Mouse (Mus musculus) heart, embryonic 14.5 days (tissue): Measurements from ENCODE around the gene Mex3a. TPM values are rescaled to one million over a fixed set of nuclear protein-coding genes. Genes with fewer than 3 reads are reported as not detected.

Source experiments
- ATAC-seq: fragments of 200-750 bp; cut with Nextera tagmentation; 2 replicates; pipeline ENCODE4 v1.8.0; 2017; ENCODE audit warnings: low read depth, moderate TSS enrichment; ENCODE audit not compliant: insufficient number of reproducible peaks, insufficient read depth, low FRiP score
- H3K27ac ChIP-seq, 2 experiments: fragments of 200-500 bp in 1 of 2; fragments of 300-500 bp in 1 of 2; sonication (generic) in 1 of 2; replicated peaks in 1 of 2; 2 replicates each; pipeline ENCODE4 v1.5.1; 2012 to 2014; ENCODE audit warnings: low read depth in 2 of 2, low read length in 2 of 2, control low read depth in 1 of 2, mild to moderate bottlenecking in 1 of 2, mixed read lengths in 1 of 2; ENCODE audit not compliant: control insufficient read depth in 1 of 2, insufficient read depth in 1 of 2
- H3K27me3 ChIP-seq: fragments of 300-500 bp; sonication (generic); 2 replicates; pipeline ENCODE4 v1.6.1; 2014; ENCODE audit warnings: mild to moderate bottlenecking, low read length, control low read depth; ENCODE audit not compliant: control insufficient read depth, insufficient read depth
- H3K36me3 ChIP-seq: fragments of 300-500 bp; sonication (generic); 2 replicates; pipeline ENCODE4 v1.6.1; 2014; ENCODE audit warnings: mild to moderate bottlenecking, control low read depth, low read length, mixed read lengths; ENCODE audit not compliant: control insufficient read depth, insufficient read depth
- H3K4me1 ChIP-seq, 2 experiments: fragments of 200-500 bp in 1 of 2; fragments of 300-500 bp in 1 of 2; sonication (generic) in 1 of 2; 2 replicates each; pipeline ENCODE4 v1.6.1; 2012 to 2014; ENCODE audit warnings: low read length in 2 of 2, control low read depth in 1 of 2, mixed read lengths in 1 of 2; ENCODE audit not compliant: control insufficient read depth in 2 of 2, insufficient read depth in 2 of 2
- H3K4me2 ChIP-seq: fragments of 300-500 bp; sonication (generic); 2 replicates; pipeline ENCODE4 v1.6.1; 2014; ENCODE audit warnings: mild to moderate bottlenecking, low read length
- H3K4me3 ChIP-seq, 2 experiments: fragments of 200-500 bp in 1 of 2; fragments of 300-500 bp in 1 of 2; sonication (generic) in 1 of 2; 2 replicates each; pipeline ENCODE4 v1.5.1; 2012 to 2014; ENCODE audit warnings: low read length in 2 of 2, mild to moderate bottlenecking in 2 of 2, control low read depth in 1 of 2, low read depth in 1 of 2, moderate library complexity in 1 of 2; ENCODE audit not compliant: control insufficient read depth in 1 of 2, insufficient read depth in 1 of 2
- H3K9ac ChIP-seq: fragments of 300-500 bp; sonication (generic); 2 replicates; pipeline ENCODE4 v1.6.1; 2014; ENCODE audit warnings: mild to moderate bottlenecking, low read length
- H3K9me3 ChIP-seq: fragments of 300-500 bp; sonication (generic); 2 replicates; pipeline ENCODE4 v1.6.1; 2016; ENCODE audit warnings: low read length, control low read depth; ENCODE audit not compliant: control insufficient read depth
- WGBS: fragments of 180-500 bp; shearing (Covaris S2); extraction: QIAGEN DNeasy Blood & Tissue Kit; methylation state at CpG from one replicate; pipeline ENCODE4 v1.1.7; 2014; 5-methylcytosine and 5-hydroxymethylcytosine counted together
- polyA plus RNA-seq: library from polyadenylated mRNA; unstranded; fragments of >200 nt; fragmentation: Nextera tagmentation; extraction: Ambion mirVana; gene quantifications from 2 replicates; pipeline ENCODE4 v1.2.1, GENCODE M21; 2014

The Mex3a gene
- polyA plus RNA-seq, 1 experiment from 2014 or later: 11.0 TPM

DNA sequence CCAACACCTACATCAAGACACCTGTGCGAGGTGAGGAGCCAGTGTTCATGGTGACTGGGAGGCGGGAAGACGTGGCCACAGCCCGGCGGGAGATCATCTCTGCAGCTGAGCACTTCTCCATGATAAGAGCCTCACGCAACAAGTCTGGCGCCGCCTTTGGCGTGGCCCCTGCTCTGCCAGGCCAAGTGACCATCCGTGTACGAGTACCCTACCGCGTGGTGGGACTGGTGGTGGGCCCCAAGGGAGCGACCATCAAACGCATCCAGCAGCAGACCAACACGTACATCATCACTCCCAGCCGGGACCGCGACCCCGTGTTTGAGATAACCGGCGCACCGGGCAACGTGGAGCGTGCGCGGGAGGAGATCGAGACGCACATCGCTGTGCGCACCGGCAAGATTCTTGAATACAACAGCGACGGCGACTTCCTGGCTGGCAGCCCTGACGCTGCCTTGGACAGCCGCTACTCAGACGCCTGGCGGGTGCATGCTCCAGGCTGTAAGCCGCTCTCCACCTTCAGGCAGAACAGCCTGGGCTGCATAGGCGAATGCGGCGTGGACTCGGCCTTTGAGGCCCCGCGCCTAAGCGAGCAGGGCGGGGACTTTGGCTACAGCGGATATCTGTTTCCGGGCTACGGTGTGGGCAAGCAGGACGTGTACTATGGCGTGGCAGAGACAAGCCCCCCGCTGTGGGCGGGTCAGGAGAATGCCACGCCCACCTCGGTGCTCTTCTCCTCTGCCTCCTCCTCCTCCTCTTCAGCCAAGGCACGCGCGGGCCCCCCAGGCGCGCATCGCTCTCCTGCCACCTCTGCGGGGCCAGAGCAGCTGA lies 4.1 kb downstream of the Mex3a start:
- no peaks in the 10 kb centered on the region for H3K9me3 ChIP-seq
- peaks cover 27 to 58% of the 10 kb centered on the region in 2 experiments for H3K4me1 ChIP-seq
- H3K4me2 ChIP-seq: peak overlapping the region; percentile 68
- peak overlapping the region; percentile 57; the same call in 1 of the 2 replicates for H3K9ac ChIP-seq
- H3K27me3 ChIP-seq: no peaks in the 10 kb centered on the region
- ATAC-seq: peak; percentile 10; the same call in 1 of the 2 replicates
- H3K4me3 ChIP-seq: peak overlapping the region; percentile 29
- 0 out of 4 replicates have a peak overlapping the region, but pooled peaks of 1 of the 2 experiments have one; percentile 24 for H3K27ac ChIP-seq
- WGBS: 6% methylated on average over 64 of the region's 64 CpGs
- peaks cover 48% of the 10 kb centered on the region for H3K36me3 ChIP-seq

DNA sequence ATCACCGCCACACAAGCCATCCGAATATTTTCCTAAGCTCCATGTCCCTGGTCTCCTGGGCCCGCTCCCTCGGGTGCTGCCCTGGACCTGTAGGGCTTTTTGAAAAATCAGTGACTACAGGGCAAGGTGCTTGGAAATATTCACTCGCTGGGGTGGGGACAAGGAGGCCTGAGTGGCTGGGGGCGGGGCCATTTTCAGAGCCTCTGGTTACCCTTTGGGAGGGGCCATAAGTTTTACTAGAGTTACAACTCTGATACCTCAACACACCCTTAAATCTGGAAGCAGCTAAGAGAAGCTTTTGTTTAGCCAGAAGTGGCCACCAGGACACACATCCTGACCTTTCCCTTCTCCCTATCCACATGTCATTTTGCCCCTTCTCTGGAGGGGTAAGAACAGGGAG lies 5.0 kb downstream of the Mex3a start:
- no peak overlapping the region for H3K27ac ChIP-seq
- peak overlapping the region; percentile 9; the same call in 1 of the 2 replicates for H3K9ac ChIP-seq
- 72% methylated on average over 6 of the region's 6 CpGs for WGBS
- peak overlapping the region; percentile 68 for H3K4me2 ChIP-seq
- peaks cover 27 to 58% of the 10 kb centered on the region in 2 experiments for H3K4me1 ChIP-seq
- no peak overlapping the region; a peak in 1 of 4 replicates for H3K4me3 ChIP-seq
- H3K36me3 ChIP-seq: peaks cover 48% of the 10 kb centered on the region
- no peaks in the 10 kb centered on the region for H3K9me3 ChIP-seq
- H3K27me3 ChIP-seq: no peaks in the 10 kb centered on the region
- no peak for ATAC-seq

GRCm38 (mm10) chr3:88538271-88539145 lies 6.3 kb downstream of the Mex3a start:
- Histone ChIP-seq H3K27me3 (no peaks in the 10 kb centered on the region), H3K9ac (peak overlapping the region; percentile 8; the same call in 1 of the 2 replicates), H3K36me3 (peaks cover 48% of the 10 kb centered on the region), H3K9me3 (no peaks in the 10 kb centered on the region), H3K4me1 (peaks cover 27 to 58% of the 10 kb centered on the region in 2 experiments), H3K27ac (no peak overlapping the region), H3K4me2 (no peak overlapping the region), H3K4me3 (no peak overlapping the region)
- no peak for ATAC-seq
- WGBS: 49% methylated on average over 9 of the region's 9 CpGs

GRCm38 (mm10) chr3:88539397-88539796 lies 7.2 kb downstream of the Mex3a start:
- WGBS: 28% methylated on average over 3 of the region's 3 CpGs
- Histone ChIP-seq H3K9ac (no peak overlapping the region), H3K4me1 (peaks cover 23 to 49% of the 10 kb centered on the region in 2 experiments), H3K9me3 (no peaks in the 10 kb centered on the region), H3K27me3 (no peaks in the 10 kb centered on the region), H3K27ac (no peak overlapping the region), H3K4me3 (no peak overlapping the region), H3K4me2 (no peak overlapping the region), H3K36me3 (peaks cover 47% of the 10 kb centered on the region)
- ATAC-seq: no peak

DNA sequence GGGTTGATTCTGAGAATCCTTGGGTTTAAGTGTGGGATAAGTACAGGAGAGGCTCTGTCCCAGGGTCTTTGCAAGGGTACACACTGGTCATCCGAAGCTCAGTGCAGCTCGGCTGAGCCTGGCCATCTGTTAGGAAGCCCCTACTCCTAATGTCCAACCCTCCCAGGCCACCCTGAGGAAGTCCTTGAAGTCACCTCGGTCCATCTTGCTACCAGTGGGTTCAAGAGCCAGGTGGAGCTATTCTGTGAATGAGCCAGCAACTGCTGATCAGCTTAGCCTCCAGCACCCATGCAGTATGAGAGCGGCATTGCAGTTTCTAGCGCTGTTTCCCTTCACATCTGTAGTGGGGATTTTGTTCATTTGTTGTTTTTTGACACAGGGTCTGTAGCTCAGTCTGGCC lies 7.9 kb downstream of the Mex3a start:
- 56% methylated on average over 5 of the region's 5 CpGs for WGBS
- no peak overlapping the region for H3K4me2 ChIP-seq
- 0 out of 4 replicates have a peak overlapping the region, but pooled peaks of 1 of the 2 experiments have one; percentile 19 for H3K27ac ChIP-seq
- peaks cover 41% of the 10 kb centered on the region for H3K36me3 ChIP-seq
- no peaks in the 10 kb centered on the region for H3K27me3 ChIP-seq
- no peak for ATAC-seq
- peaks cover 18 to 43% of the 10 kb centered on the region in 2 experiments for H3K4me1 ChIP-seq
- no peak overlapping the region for H3K4me3 ChIP-seq
- no peaks in the 10 kb centered on the region for H3K9me3 ChIP-seq
- H3K9ac ChIP-seq: no peak overlapping the region; the same call in 1 of the 2 replicates

- Histone ChIP-seq H3K36me3 (peaks cover 30% of the 10 kb centered on the region), H3K9ac (no peak overlapping the region), H3K27ac (no peak overlapping the region), H3K9me3 (no peaks in the 10 kb centered on the region), H3K4me3 (no peak overlapping the region), H3K4me2 (no peak overlapping the region), H3K27me3 (no peaks in the 10 kb centered on the region), H3K4me1 (peaks cover 3 to 25% of the 10 kb centered on the region in 2 experiments)
- no peak for ATAC-seq
- whole genome bisulfite sequencing: 67% methylated on average over 6 of the region's 7 CpGs
Measured at GRCm38 (mm10) chr3:88541622-88542401, 9.6 kb downstream of the Mex3a start.

DNA sequence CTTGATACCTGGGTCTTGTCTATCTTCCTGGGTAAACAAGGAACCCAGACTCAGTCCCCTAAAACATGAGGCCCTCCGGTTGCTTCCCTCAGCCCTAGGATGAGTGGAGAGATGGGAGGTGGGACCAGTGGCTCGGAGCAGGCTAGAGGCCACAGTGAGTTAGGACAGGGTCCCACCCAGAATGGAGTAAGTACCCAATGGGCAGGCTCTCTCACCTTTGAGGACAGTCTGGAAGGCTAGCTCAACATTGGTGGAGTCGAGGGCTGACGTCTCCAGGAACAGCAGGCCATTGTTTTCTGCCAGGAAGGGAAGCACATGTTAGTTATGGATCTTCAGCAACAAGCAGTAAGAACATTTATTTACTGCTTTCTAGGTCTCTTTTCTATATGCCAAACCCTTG lies 10.3 kb downstream of the Mex3a start:
- peaks cover 24% of the 10 kb centered on the region for H3K36me3 ChIP-seq
- WGBS: 67% methylated on average over 4 of the region's 4 CpGs

More for the DNA sequence above, 10.3 kb downstream of the Mex3a start:
- no peak overlapping the region for H3K4me2 ChIP-seq
- ATAC-seq: no peak
- no peaks in the 10 kb centered on the region for H3K27me3 ChIP-seq
- peaks cover 0 to 21% of the 10 kb centered on the region in 2 experiments; a peak in 3 of 4 replicates for H3K4me1 ChIP-seq
- H3K9me3 ChIP-seq: no peaks in the 10 kb centered on the region
- no peak overlapping the region for H3K9ac ChIP-seq
- H3K4me3 ChIP-seq: no peak overlapping the region
- no peak overlapping the region for H3K27ac ChIP-seq
